In the genomic region with DNA sequence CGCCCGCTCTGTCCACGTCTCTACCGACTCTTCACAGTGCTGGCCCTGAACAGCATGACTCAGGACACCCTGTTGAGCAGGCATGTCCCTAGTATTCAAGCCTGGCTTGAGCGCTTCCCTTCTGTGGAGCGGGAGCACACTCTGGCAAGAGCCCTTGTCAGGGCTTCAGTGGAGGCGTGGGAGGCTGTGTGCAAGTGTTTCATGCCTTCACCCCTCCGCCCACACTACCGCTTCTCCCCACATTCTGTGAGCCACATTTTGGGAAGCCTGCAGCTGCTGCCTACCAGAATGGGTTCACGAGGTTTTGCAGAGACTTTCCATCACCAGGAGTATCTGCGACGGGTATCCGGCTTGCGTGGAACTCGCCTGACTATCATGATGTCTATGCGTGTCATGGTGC, we compare ENCODE assay signal across 21 mouse cellular contexts. TPM values are rescaled to one million over a fixed set of nuclear protein-coding genes. Genes with fewer than 3 reads are reported as not detected.
A peak's percentile ranks its signal among the peaks of the same experiment; 100 is the strongest.
DNase-seq lines count a peak whose midpoint lies in the region; ATAC-seq and TF ChIP-seq lines count a peak whose summit lies in the region.
"Had no signal": no experiment of that assay in that cellular context is flagged by ENCODE, and none has a peak within 500 bp of the region (broad histone marks: within the 10 kb centered on the region; RNA-seq: fewer than 3 reads in every experiment).

No protein-coding gene starts in this region.

- no peak for TF ChIP-seq CTCF in left cerebral cortex, adult 2 months (IDR thresholded peaks at IDR 0.05)

- intact Hi-C loops in left cerebral cortex, adult 2 months (cut with DNase I), result no loop called here
- intact Hi-C loops in left cerebral cortex, postnatal 14 days (cut with DNase I), result no loop called here

- no peak for DNase-seq in frontal cortex, postnatal 14 days (ENCODE audit: low spot score in 2 of 2)
- DNase-seq in left cerebral cortex, adult 2 months (ENCODE audit: extremely low spot score in 1 of 2, low spot score in 2 of 2), result peak; percentile 16 to 29
- no peak for DNase-seq in left cerebral cortex, postnatal 14 days (ENCODE audit: low spot score in 2 of 2)
- DNase-seq in cerebellum, postnatal 25 days, result peak; percentile 15 to 22
- DNase-seq in kidney, postnatal 4 days, result no peak
- DNase-seq in testis, postnatal 10 days (ENCODE audit: low spot score), result no peak
- DNase-seq: adrenal gland, adult 8-10 months; B cell, adult 2 months; gastrocnemius, postnatal 14 days; heart, postnatal 14 days; kidney, adult 11 months; kidney, postnatal 14 days; lung, postnatal 10 days; thymus, postnatal 4 days had no signal

- no peak overlapping the region for H3K27ac ChIP-seq in left cerebral cortex, adult 2 months
- H3K27ac ChIP-seq: embryonic facial prominence, embryonic 15.5 days; forebrain, embryonic 13.5 days; hindbrain, embryonic 14.5 days; limb, embryonic 12.5 days; liver, embryonic 15.5 days; neural tube, embryonic 13.5 days had no signal

- peak; percentile 91 for ATAC-seq in frontal cortex, adult (ENCODE audit: low TSS enrichment)
- ATAC-seq: forebrain, embryonic 13.5 days had no signal

- H3K4me3 ChIP-seq in left cerebral cortex, adult 2 months, result no peak overlapping the region
- H3K4me3 ChIP-seq: embryonic facial prominence, embryonic 15.5 days; forebrain, embryonic 13.5 days; limb, embryonic 12.5 days; liver, embryonic 15.5 days; neural tube, embryonic 13.5 days had no signal

RNA-seq across cellular contexts. Expression of gene Ilk, which starts 33.2 kb away (rescaled TPM):
- total RNA-seq in left cerebral cortex, adult 2 months (2021), result 10 to 100 TPM; 67.4 to 73.5 TPM
- total RNA-seq in left cerebral cortex, postnatal 14 days (2021), result 10 to 100 TPM; 94.1 to 97.2 TPM

RNA-seq across cellular contexts. Expression of gene Rrp8, which starts 34.0 kb away (rescaled TPM):
- total RNA-seq in left cerebral cortex, adult 2 months (2021), result 10 to 100 TPM; 12.3 to 13.5 TPM
- total RNA-seq in left cerebral cortex, postnatal 14 days (2021), result 10 to 100 TPM; 10.1 to 15.2 TPM

RNA-seq across cellular contexts. Expression of gene Taf10, which starts 41.0 kb away (rescaled TPM):
- 100 to 1,000 TPM; 110 to 111 TPM for total RNA-seq in left cerebral cortex, adult 2 months (2021)
- 100 to 1,000 TPM; 129 to 151 TPM for total RNA-seq in left cerebral cortex, postnatal 14 days (2021)

RNA-seq across cellular contexts. Expression of gene Tpp1, which starts 48.9 kb away (rescaled TPM):
- total RNA-seq in left cerebral cortex, adult 2 months (2021), result 10 to 100 TPM; 68.2 to 68.4 TPM
- 10 to 100 TPM; 43.8 to 46.5 TPM for total RNA-seq in left cerebral cortex, postnatal 14 days (2021)

RNA-seq across cellular contexts. Expression of gene Dnhd1, which starts 52.6 kb away (rescaled TPM):
- total RNA-seq in left cerebral cortex, adult 2 months (2021), result 1 to 10 TPM; 7.1 to 7.6 TPM
- 1 to 10 TPM; 4.9 to 5.0 TPM for total RNA-seq in left cerebral cortex, postnatal 14 days (2021)

Comparison
In these comparisons a context has a peak if more than half of its experiments do, and no peak if none do; other contexts are left out.
1. DNase-seq: peak in left cerebral cortex, adult 2 months (2 of 2) and cerebellum, postnatal 25 days (2 of 2); none in frontal cortex, postnatal 14 days (0 of 2), left cerebral cortex, postnatal 14 days (0 of 2), kidney, postnatal 4 days (0 of 2) and testis, postnatal 10 days (single experiment).